Mouse (Mus musculus) embryonic fibroblast, embryonic 13.5 days (primary cell): Measurements from ENCODE around the gene Cops7b. TPM values are rescaled to one million over a fixed set of nuclear protein-coding genes. Genes with fewer than 3 reads are reported as not detected.

ENCODE experiments used
- H3K27ac ChIP-seq: 2 replicates; pipeline ENCODE4 v1.5.1; 2012; ENCODE audit warnings: low read length, control low read depth, inconsistent platforms; ENCODE audit not compliant: insufficient read depth
- H3K4me1 ChIP-seq: 2 replicates; pipeline ENCODE4 v1.6.1; 2011; ENCODE audit warnings: low read length; ENCODE audit not compliant: control insufficient read depth, insufficient read depth
- H3K4me3 ChIP-seq: 2 replicates; pipeline ENCODE4 v1.5.1; 2011; ENCODE audit warnings: mild to moderate bottlenecking, control low read depth, low read length; ENCODE audit not compliant: insufficient read depth
- CTCF ChIP-seq: IDR thresholded peaks from 2 replicates; pipeline ENCODE4 v1.5.1; 2011; ENCODE audit warnings: mild to moderate bottlenecking, control low read depth, low read length, moderate library complexity, borderline replicate concordance; ENCODE audit not compliant: insufficient read depth
- POLR2A ChIP-seq: IDR thresholded peaks from 2 replicates; pipeline ENCODE4 v1.6.1; 2011; ENCODE audit warnings: low read depth, mild to moderate bottlenecking, control low read depth, low read length, moderate library complexity
- polyA plus RNA-seq: library from polyadenylated mRNA; stranded (reverse); fragments of >200 nt; gene quantifications from 2 replicates; pipeline ENCODE4 v1.2.4, GENCODE M21; 2011; ENCODE audit warnings: low read depth; ENCODE audit not compliant: missing spikeins, insufficient read length

The Cops7b gene
- polyA plus RNA-seq, 1 experiment, result 30.0 TPM

- Histone ChIP-seq H3K4me1 (no peaks in the 10 kb centered on the region), H3K27ac (no peak overlapping the region), H3K4me3 (no peak overlapping the region)
- TF ChIP-seq CTCF (no peak), POLR2A (no peak)
Measured at GRCm38 (mm10) chr1:86595315-86595714, 12.6 kb downstream of the Cops7b start.

GRCm38 (mm10) chr1:86596512-86596911 is 13.8 kb downstream of the Cops7b start:
- H3K4me1 ChIP-seq, result no peaks in the 10 kb centered on the region
- TF ChIP-seq CTCF (no peak), POLR2A (no peak)
- no peak overlapping the region for H3K27ac ChIP-seq
- no peak overlapping the region for H3K4me3 ChIP-seq

GRCm38 (mm10) chr1:86598516-86598915 is 15.8 kb downstream of the Cops7b start:
- H3K27ac ChIP-seq, result no peak overlapping the region
- H3K4me3 ChIP-seq, result no peak overlapping the region
- H3K4me1 ChIP-seq, result no peaks in the 10 kb centered on the region
- TF ChIP-seq POLR2A, result no peak
- TF ChIP-seq CTCF, result no peak

- TF ChIP-seq CTCF, result no peak
- TF ChIP-seq POLR2A, result no peak
- no peak overlapping the region for H3K27ac ChIP-seq
- H3K4me1 ChIP-seq, result no peaks in the 10 kb centered on the region
- H3K4me3 ChIP-seq, result no peak overlapping the region
Measured at GRCm38 (mm10) chr1:86600117-86600516, 17.4 kb downstream of the Cops7b start.

- Histone ChIP-seq H3K4me1 (no peaks in the 10 kb centered on the region), H3K4me3 (no peak overlapping the region), H3K27ac (no peak overlapping the region)
- no peak for TF ChIP-seq CTCF
Measured at GRCm38 (mm10) chr1:86610954-86611353, 28.2 kb downstream of the Cops7b start.

- no peak overlapping the region for H3K4me3 ChIP-seq
- no peaks in the 10 kb centered on the region for H3K4me1 ChIP-seq
- H3K27ac ChIP-seq, result no peak overlapping the region
- TF ChIP-seq CTCF (no peak), POLR2A (no peak)
Measured at GRCm38 (mm10) chr1:86612081-86612480, 29.4 kb downstream of the Cops7b start.

- TF ChIP-seq CTCF, result no peak
- TF ChIP-seq POLR2A, result no peak
- H3K27ac ChIP-seq, result no peak overlapping the region
- no peak overlapping the region for H3K4me3 ChIP-seq
- no peaks in the 10 kb centered on the region for H3K4me1 ChIP-seq
Measured at GRCm38 (mm10) chr1:86614269-86614668, 31.6 kb downstream of the Cops7b start.

GRCm38 (mm10) chr1:86618454-86619125 is 35.9 kb downstream of the Cops7b start:
- no peak overlapping the region for H3K27ac ChIP-seq
- peaks cover 12% of the 10 kb centered on the region for H3K4me1 ChIP-seq
- TF ChIP-seq POLR2A (no peak), CTCF (peak; percentile 34; the same call in 1 of the 2 replicates)
- H3K4me3 ChIP-seq, result no peak overlapping the region

- TF ChIP-seq POLR2A, result no peak
- no peak for TF ChIP-seq CTCF
- Histone ChIP-seq H3K4me1 (peaks cover 12% of the 10 kb centered on the region), H3K4me3 (no peak overlapping the region), H3K27ac (peak overlapping the region; percentile 98)
Measured at GRCm38 (mm10) chr1:86622296-86622695, 39.6 kb downstream of the Cops7b start.

- Histone ChIP-seq H3K27ac (peak overlapping the region; percentile 98), H3K4me1 (peaks cover 18% of the 10 kb centered on the region), H3K4me3 (no peak overlapping the region)
- 0 out of 2 replicates have a peak, but pooled peaks have one; percentile 33 for TF ChIP-seq POLR2A
- TF ChIP-seq CTCF, result no peak
Measured at GRCm38 (mm10) chr1:86623001-86624000, 40.6 kb downstream of the Cops7b start.
